Mouse (Mus musculus) thymus, adult 2 months (tissue): Measurements from ENCODE around the gene Pde4d. TPM values are rescaled to one million over a fixed set of nuclear protein-coding genes. Genes with fewer than 3 reads are reported as not detected.

ENCODE experiments used
- DNase-seq: peaks from one replicate; pipeline ENCODE4 v3.0.0; 2021
- H3K27ac ChIP-seq: fragments of 200-500 bp; 2 replicates; pipeline ENCODE4 v1.5.1; 2012; ENCODE audit warnings: low read length, control low read depth; ENCODE audit not compliant: control insufficient read depth, insufficient read depth
- H3K27me3 ChIP-seq: fragments of 200-500 bp; 2 replicates; pipeline ENCODE4 v1.6.1; 2012; ENCODE audit warnings: mild to moderate bottlenecking, low read length, moderate library complexity, mixed read lengths; ENCODE audit not compliant: control insufficient read depth, insufficient read depth
- H3K36me3 ChIP-seq: fragments of 200-500 bp; 2 replicates; pipeline ENCODE4 v1.6.1; 2012; ENCODE audit warnings: mild to moderate bottlenecking, low read length, moderate library complexity; ENCODE audit not compliant: control insufficient read depth, insufficient read depth
- H3K4me1 ChIP-seq: fragments of 200-500 bp; replicated peaks from 2 replicates; pipeline ENCODE4 v1.6.1; 2012; ENCODE audit warnings: low read length; ENCODE audit not compliant: control insufficient read depth, insufficient read depth
- H3K4me3 ChIP-seq: fragments of 200-500 bp; 2 replicates; pipeline ENCODE4 v1.5.1; 2012; ENCODE audit warnings: mild to moderate bottlenecking, low read length, control low read depth, moderate library complexity; ENCODE audit not compliant: control insufficient read depth, insufficient read depth
- CTCF ChIP-seq: fragments of 200-500 bp; IDR thresholded peaks from 2 replicates; pipeline ENCODE4 v1.5.1; 2012; ENCODE audit warnings: mild to moderate bottlenecking, control low read depth, low read length, moderate library complexity, borderline replicate concordance; ENCODE audit not compliant: control insufficient read depth, poor library complexity, insufficient read depth; ENCODE audit errors: extremely low read depth
- POLR2A ChIP-seq: fragments of 200-500 bp; IDR thresholded peaks from 2 replicates; pipeline ENCODE4 v1.6.1; 2012; ENCODE audit warnings: mild to moderate bottlenecking, low read length, control low read depth, moderate library complexity; ENCODE audit not compliant: control insufficient read depth, poor library complexity, insufficient read depth; ENCODE audit errors: extremely low read depth
- WGBS: fragments of 180-500 bp; shearing (Covaris S2); methylation state at CpG from one replicate; pipeline ENCODE4 v1.1.7; 2018; 5-methylcytosine and 5-hydroxymethylcytosine counted together
- polyA plus RNA-seq: library from polyadenylated mRNA; depleted of rRNA; stranded (reverse); fragments of >200 nt; gene quantifications from 2 replicates; pipeline ENCODE4 v1.2.3, GENCODE M21; 2012

Gene Pde4d
- polyA plus RNA-seq, 1 experiment = 35.2 TPM

DNA sequence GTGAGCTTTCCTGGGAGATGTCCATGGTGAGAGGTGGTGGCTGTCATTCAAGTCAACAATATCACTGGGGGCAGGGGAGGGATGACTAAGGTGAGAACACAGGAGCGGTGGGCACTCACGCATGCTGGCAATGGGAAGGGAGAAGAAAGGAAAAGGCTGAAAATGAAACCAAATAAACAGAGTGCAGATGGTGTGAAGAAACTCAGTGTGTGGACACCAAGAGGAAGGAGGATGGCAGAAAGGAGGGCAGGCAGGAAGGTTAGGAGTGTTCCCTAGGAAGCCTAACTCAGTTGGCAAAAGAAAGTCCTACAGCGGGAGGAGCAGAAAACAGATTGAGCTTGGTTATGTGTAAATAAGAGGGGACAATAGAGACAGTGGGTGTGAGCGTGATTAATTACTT is 1107.1 kb downstream of the Pde4d start:
- 96% methylated on average over 4 of the region's 4 CpGs for WGBS
- Histone ChIP-seq H3K4me1 (no peaks in the 10 kb centered on the region), H3K36me3 (no peaks in the 10 kb centered on the region), H3K27ac (no peak overlapping the region), H3K4me3 (no peak overlapping the region), H3K27me3 (no peaks in the 10 kb centered on the region)
- no peak for DNase-seq
- TF ChIP-seq CTCF = no peak
- no peak for TF ChIP-seq POLR2A

DNA sequence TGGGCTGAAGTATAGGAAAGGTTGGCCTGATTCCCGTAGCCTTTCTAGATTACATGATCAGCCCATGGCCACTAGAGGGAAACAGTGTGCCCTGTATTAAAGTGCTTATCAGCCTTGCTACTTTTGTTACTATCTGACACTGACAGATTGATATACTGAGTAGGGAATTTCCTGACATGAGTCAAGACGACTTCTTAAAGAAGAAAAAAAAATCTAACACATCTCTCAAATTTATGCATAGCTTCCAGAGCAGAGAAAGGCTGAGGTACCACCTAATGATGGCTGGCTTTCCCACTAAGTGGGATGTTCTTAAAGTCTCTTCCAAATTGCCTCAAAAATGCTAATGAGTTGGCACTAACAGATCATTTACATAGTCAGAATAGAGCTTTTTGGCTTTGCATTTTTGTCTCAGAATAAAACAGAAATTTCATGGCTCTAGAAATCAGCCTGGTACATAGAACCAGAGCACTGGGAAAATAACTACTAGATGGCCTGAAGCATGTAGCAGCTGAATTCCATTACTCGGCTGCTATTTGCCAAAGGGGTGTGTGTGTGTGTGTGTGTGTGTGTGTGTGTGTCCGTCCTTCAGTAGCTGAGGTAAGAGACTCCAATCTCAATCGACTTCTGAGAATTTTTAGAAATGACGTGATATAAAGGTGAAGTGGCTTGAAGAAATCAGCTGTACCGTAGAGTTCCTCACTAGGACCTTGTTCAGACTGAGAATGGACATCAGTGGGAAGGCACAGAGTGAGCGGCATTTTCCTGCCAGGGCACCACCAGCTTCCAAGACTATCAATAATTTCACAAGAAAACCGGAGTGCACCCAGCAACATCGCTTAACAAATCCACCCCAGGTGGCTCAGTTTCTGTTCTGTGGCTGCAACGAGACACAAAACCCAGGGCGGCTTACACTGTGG is 1108.9 kb downstream of the Pde4d start:
- TF ChIP-seq CTCF (no peak), POLR2A (no peak)
- WGBS = 82% methylated on average over 12 of the region's 12 CpGs
- no peak overlapping the region for H3K4me3 ChIP-seq
- H3K36me3 ChIP-seq = no peaks in the 10 kb centered on the region
- no peaks in the 10 kb centered on the region for H3K27me3 ChIP-seq
- DNase-seq = peak; percentile 17
- H3K27ac ChIP-seq = no peak overlapping the region
- H3K4me1 ChIP-seq = no peaks in the 10 kb centered on the region

- no peaks in the 10 kb centered on the region for H3K27me3 ChIP-seq
- DNase-seq = no peak
- H3K36me3 ChIP-seq = no peaks in the 10 kb centered on the region
- no peak overlapping the region for H3K27ac ChIP-seq
- no peak overlapping the region for H3K4me3 ChIP-seq
- TF ChIP-seq CTCF = no peak
- no peak for TF ChIP-seq POLR2A
- no peaks in the 10 kb centered on the region for H3K4me1 ChIP-seq
- 80% methylated on average over 4 of the region's 4 CpGs for WGBS
These were observed 1110.5 kb downstream of the Pde4d start for GRCm38 (mm10) chr13:109560261-109560660.

DNA sequence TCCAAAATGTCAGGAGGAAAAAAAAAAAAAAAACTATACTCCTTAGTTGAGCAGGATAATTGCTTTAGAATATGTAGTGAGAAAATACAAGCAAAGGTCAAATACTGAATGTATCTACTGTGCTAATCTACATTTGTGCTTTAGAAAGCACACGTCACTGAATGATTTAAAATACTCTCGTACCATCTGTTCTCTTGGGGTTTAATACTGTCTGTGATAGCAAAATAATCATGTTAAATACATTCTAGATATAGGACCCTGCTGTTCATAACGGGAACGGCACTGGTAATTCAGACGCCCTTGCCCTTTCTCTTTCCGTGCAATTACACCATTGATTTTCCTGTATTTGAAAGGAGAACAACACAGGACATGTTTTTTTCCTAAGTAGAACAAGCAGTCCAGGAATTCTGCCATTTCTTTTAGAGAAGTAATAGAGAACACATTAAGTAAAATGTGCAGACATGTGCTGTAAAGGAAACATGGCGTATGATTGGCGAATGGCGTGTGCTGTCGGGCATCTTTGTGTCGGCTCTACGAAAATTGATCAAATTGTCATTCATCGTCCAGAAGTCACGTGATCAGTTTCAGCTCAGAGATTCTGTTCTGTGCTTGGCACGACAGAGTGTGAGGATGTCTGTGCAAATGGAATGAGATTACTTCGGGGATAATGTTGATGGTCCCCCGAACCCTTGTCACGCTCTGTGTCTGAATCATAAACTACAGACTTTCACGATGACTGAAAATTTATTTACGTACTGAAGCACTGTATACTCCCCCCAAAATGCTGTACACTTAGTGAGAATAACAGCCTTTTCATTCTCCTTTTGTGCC is 1119.1 kb downstream of the Pde4d start:
- Histone ChIP-seq H3K4me1 (no peaks in the 10 kb centered on the region), H3K4me3 (no peak overlapping the region), H3K27ac (no peak overlapping the region), H3K27me3 (no peaks in the 10 kb centered on the region), H3K36me3 (no peaks in the 10 kb centered on the region)
- no peak for DNase-seq
- 97% methylated on average over 20 of the region's 20 CpGs for WGBS
- TF ChIP-seq POLR2A (no peak), CTCF (no peak)

GRCm38 (mm10) chr13:109569491-109569890 is 1119.7 kb downstream of the Pde4d start:
- TF ChIP-seq CTCF = no peak
- TF ChIP-seq POLR2A = no peak
- Histone ChIP-seq H3K4me1 (no peaks in the 10 kb centered on the region), H3K27ac (no peak overlapping the region), H3K27me3 (no peaks in the 10 kb centered on the region), H3K4me3 (no peak overlapping the region), H3K36me3 (no peaks in the 10 kb centered on the region)
- 90% methylated on average over 5 of the region's 5 CpGs for WGBS
- DNase-seq = no peak

GRCm38 (mm10) chr13:109576725-109577124 is 1127.0 kb downstream of the Pde4d start:
- no peak overlapping the region for H3K4me3 ChIP-seq
- no peak overlapping the region for H3K27ac ChIP-seq
- DNase-seq = no peak
- TF ChIP-seq CTCF (no peak), POLR2A (no peak)
- 69% methylated on average over 1 of the region's 1 CpGs for WGBS
- H3K27me3 ChIP-seq = no peaks in the 10 kb centered on the region
- H3K36me3 ChIP-seq = no peaks in the 10 kb centered on the region
- no peaks in the 10 kb centered on the region for H3K4me1 ChIP-seq

- H3K4me3 ChIP-seq = no peak overlapping the region
- H3K4me1 ChIP-seq = no peaks in the 10 kb centered on the region
- TF ChIP-seq CTCF (no peak), POLR2A (no peak)
- WGBS = 96% methylated on average over 5 of the region's 5 CpGs
- DNase-seq = no peak
- no peaks in the 10 kb centered on the region for H3K27me3 ChIP-seq
- no peak overlapping the region for H3K27ac ChIP-seq
- no peaks in the 10 kb centered on the region for H3K36me3 ChIP-seq
These were observed 1127.7 kb downstream of the Pde4d start for GRCm38 (mm10) chr13:109577454-109577853.
